Mouse (Mus musculus): ENCODE measurements around the gene Dntt. TPM values are rescaled to one million over a fixed set of nuclear protein-coding genes. Genes with fewer than 3 reads are reported as not detected.

Dntt gene
- polyA plus RNA-seq, 1 experiment from 2014 or later: 0.10 TPM

Other genes starting within 250 kb of the Dntt start
- gene Ccnj, start 198.0 kb upstream of the Dntt start, polyA plus RNA-seq (2015; fragmentation: Nextera tagmentation; extraction: Ambion mirVana): 27.7 and 29.6 TPM in 2 replicates
- gene Zfp518a, start 134.6 kb upstream of the Dntt start, polyA plus RNA-seq (2015; fragmentation: Nextera tagmentation; extraction: Ambion mirVana): 7.2 and 8.7 TPM in 2 replicates
- 0.22 and 0.26 TPM in 2 replicates for gene Blnk, start 34.7 kb upstream of the Dntt start, polyA plus RNA-seq (2015; fragmentation: Nextera tagmentation; extraction: Ambion mirVana)
- not detected in 2 replicates for gene Opalin, start 47.8 kb downstream of the Dntt start, polyA plus RNA-seq (2015; fragmentation: Nextera tagmentation; extraction: Ambion mirVana)
- 0.89 and 1.1 TPM in 2 replicates for gene Tll2, start 177.6 kb downstream of the Dntt start, polyA plus RNA-seq (2015; fragmentation: Nextera tagmentation; extraction: Ambion mirVana)
- gene Tm9sf3, start 234.7 kb downstream of the Dntt start, polyA plus RNA-seq (2015; fragmentation: Nextera tagmentation; extraction: Ambion mirVana): 81.3 and 84.2 TPM in 2 replicates

Data from forebrain, embryonic 13.5 days (tissue).